Mouse (Mus musculus) intestine, embryonic 15.5 days (tissue): Measurements from ENCODE around the gene Car11. TPM values are rescaled to one million over a fixed set of nuclear protein-coding genes. Genes with fewer than 3 reads are reported as not detected.
"Not testable (repeated sequence)": the region's sequence is repeated elsewhere in the genome, so short reads cannot be mapped to it uniquely, and the experiment has no call there.

ENCODE experiments used
- ATAC-seq: fragments of 200-750 bp; cut with Nextera tagmentation; 2 replicates; pipeline ENCODE4 v1.8.0; 2017; ENCODE audit warnings: moderate TSS enrichment, moderate library complexity
- H3K27ac ChIP-seq: fragments of 300-500 bp; sonication (generic); 2 replicates; pipeline ENCODE4 v1.5.1; 2015; ENCODE audit warnings: mild to moderate bottlenecking, inconsistent platforms
- H3K27me3 ChIP-seq: fragments of 300-500 bp; sonication (generic); replicated peaks from 2 replicates; pipeline ENCODE4 v1.6.1; 2015; ENCODE audit warnings: inconsistent platforms
- H3K36me3 ChIP-seq: fragments of 300-500 bp; sonication (generic); 2 replicates; pipeline ENCODE4 v1.6.1; 2015; ENCODE audit warnings: inconsistent platforms
- H3K4me1 ChIP-seq: fragments of 300-500 bp; sonication (generic); replicated peaks from 2 replicates; pipeline ENCODE4 v1.6.1; 2015; ENCODE audit warnings: inconsistent platforms
- H3K4me2 ChIP-seq: fragments of 300-500 bp; sonication (generic); replicated peaks from 2 replicates; pipeline ENCODE4 v1.6.1; 2015; ENCODE audit warnings: mild to moderate bottlenecking, inconsistent platforms
- H3K4me3 ChIP-seq: fragments of 300-500 bp; sonication (generic); replicated peaks from 2 replicates; pipeline ENCODE4 v1.5.1; 2015; ENCODE audit warnings: inconsistent platforms
- H3K9ac ChIP-seq: fragments of 300-500 bp; sonication (generic); 2 replicates; pipeline ENCODE4 v1.6.1; 2015; ENCODE audit warnings: inconsistent platforms
- H3K9me3 ChIP-seq: fragments of 300-500 bp; sonication (generic); 2 replicates; pipeline ENCODE4 v1.6.1; 2016; ENCODE audit warnings: inconsistent platforms
- WGBS: fragments of 180-500 bp; shearing (Covaris S2); methylation state at CpG from one replicate; pipeline ENCODE4 v1.1.7; 2015; 5-methylcytosine and 5-hydroxymethylcytosine counted together
- polyA plus RNA-seq: library from polyadenylated mRNA; unstranded; fragments of >200 nt; fragmentation: Nextera tagmentation; extraction: Ambion mirVana; gene quantifications from 2 replicates; pipeline ENCODE4 v1.2.1, GENCODE M21; 2015

Gene Car11
- 5.5 and 6.4 TPM in 2 replicates for polyA plus RNA-seq

GRCm38 (mm10) chr7:45699523-45700141 lies at the start of gene Car11:
Gene Car11, plus strand, starts transcription at chr7:45699843.
- peaks cover 24% of the 10 kb centered on the region for H3K27me3 ChIP-seq
- H3K4me2 ChIP-seq = peak within 1 kb of the TSS; percentile 88
- ATAC-seq = no peak
- H3K9ac ChIP-seq = peak within 1 kb of the TSS; percentile 50
- no peaks in the 10 kb centered on the region for H3K9me3 ChIP-seq
- 4% methylated on average over 36 of the region's 36 CpGs for WGBS
- peak within 1 kb of the TSS; percentile 39 for H3K4me3 ChIP-seq
- H3K36me3 ChIP-seq = no peaks in the 10 kb centered on the region
- H3K4me1 ChIP-seq = peaks cover 21% of the 10 kb centered on the region
- no peak within 1 kb of the TSS for H3K27ac ChIP-seq

- not testable (repeated sequence) for H3K9ac ChIP-seq, H3K4me2 ChIP-seq, H3K9me3 ChIP-seq, H3K36me3 ChIP-seq, ATAC-seq, H3K27ac ChIP-seq, H3K4me3 ChIP-seq, H3K27me3 ChIP-seq, H3K4me1 ChIP-seq
- WGBS = 94% methylated on average over 20 of the region's 20 CpGs
Measured at GRCm38 (mm10) chr7:45650484-45650883, 49.2 kb upstream of the Car11 start.

- peak overlapping the region; percentile 50 for H3K4me2 ChIP-seq
- H3K9me3 ChIP-seq = no peaks in the 10 kb centered on the region
- H3K9ac ChIP-seq = no peak overlapping the region
- no peaks in the 10 kb centered on the region for H3K27me3 ChIP-seq
- no peaks in the 10 kb centered on the region for H3K36me3 ChIP-seq
- H3K4me1 ChIP-seq = 0 out of 2 replicates have a peak, but pooled peaks cover 8% of the 10 kb centered on the region
- 0 out of 2 replicates have a peak overlapping the region, but pooled peaks have one; percentile 2 for H3K4me3 ChIP-seq
- peak; percentile 82 for ATAC-seq
- WGBS = 34% methylated on average over 17 of the region's 17 CpGs
- no peak overlapping the region for H3K27ac ChIP-seq
Measured at GRCm38 (mm10) chr7:45654424-45655047, 45.1 kb upstream of the Car11 start.

GRCm38 (mm10) chr7:45660746-45661478 lies 38.7 kb upstream of the Car11 start:
- WGBS = 83% methylated on average over 11 of the region's 11 CpGs
- H3K27me3 ChIP-seq = no peaks in the 10 kb centered on the region; the same call in 1 of the 2 replicates
- H3K9ac ChIP-seq = no peak overlapping the region
- no peak overlapping the region for H3K4me3 ChIP-seq
- H3K4me1 ChIP-seq = peaks cover 18% of the 10 kb centered on the region
- no peaks in the 10 kb centered on the region for H3K9me3 ChIP-seq
- no peaks in the 10 kb centered on the region for H3K36me3 ChIP-seq
- H3K27ac ChIP-seq = no peak overlapping the region
- no peak overlapping the region for H3K4me2 ChIP-seq
- no peak for ATAC-seq

GRCm38 (mm10) chr7:45661702-45662101 lies 37.9 kb upstream of the Car11 start:
- H3K9me3 ChIP-seq, H3K36me3 ChIP-seq, H3K4me3 ChIP-seq, H3K27ac ChIP-seq, H3K4me2 ChIP-seq, ATAC-seq, H3K27me3 ChIP-seq, H3K9ac ChIP-seq: not testable (repeated sequence)
- 87% methylated on average over 6 of the region's 6 CpGs for WGBS
- peaks cover 21% of the 10 kb centered on the region for H3K4me1 ChIP-seq

- H3K4me3 ChIP-seq = peak overlapping the region; percentile 18
- peak; percentile 49; the same call in 1 of the 2 replicates for ATAC-seq
- peak overlapping the region; percentile 23; the same call in 1 of the 2 replicates for H3K9ac ChIP-seq
Measured at GRCm38 (mm10) chr7:45665303-45666138, 34.1 kb upstream of the Car11 start.

GRCm38 (mm10) chr7:45666161-45666560 lies 33.5 kb upstream of the Car11 start, which contains the start of gene Fut2:
Gene Fut2, minus strand, starts transcription at chr7:45666394.
- no peaks in the 10 kb centered on the region; the same call in 1 of the 2 replicates for H3K27me3 ChIP-seq
- peak; percentile 59; the same call in 1 of the 2 replicates for ATAC-seq
- 0 out of 2 replicates have a peak within 1 kb of the TSS, but pooled peaks have one; percentile 11 for H3K27ac ChIP-seq
- H3K4me2 ChIP-seq = peak within 1 kb of the TSS; percentile 33
- WGBS = 67% methylated on average over 7 of the region's 7 CpGs
- peak within 1 kb of the TSS; percentile 23; the same call in 1 of the 2 replicates for H3K9ac ChIP-seq
- no peaks in the 10 kb centered on the region for H3K9me3 ChIP-seq
- peaks cover 23% of the 10 kb centered on the region for H3K4me1 ChIP-seq
- peak within 1 kb of the TSS; percentile 18 for H3K4me3 ChIP-seq
- no peaks in the 10 kb centered on the region for H3K36me3 ChIP-seq

More at GRCm38 (mm10) chr7:45665303-45666138, 34.1 kb upstream of the Car11 start:
- Histone ChIP-seq H3K27ac (0 out of 2 replicates have a peak overlapping the region, but pooled peaks have one; percentile 11), H3K27me3 (no peaks in the 10 kb centered on the region; the same call in 1 of the 2 replicates), H3K36me3 (no peaks in the 10 kb centered on the region), H3K9me3 (no peaks in the 10 kb centered on the region), H3K4me1 (peaks cover 23% of the 10 kb centered on the region), H3K4me2 (peak overlapping the region; percentile 33)
- WGBS = 39% methylated on average over 13 of the region's 13 CpGs

- 78% methylated on average over 14 of the region's 14 CpGs for WGBS
- Histone ChIP-seq H3K27ac (no peak overlapping the region), H3K9me3 (no peaks in the 10 kb centered on the region), H3K4me1 (peaks cover 23% of the 10 kb centered on the region), H3K4me3 (no peak overlapping the region), H3K9ac (no peak overlapping the region), H3K36me3 (no peaks in the 10 kb centered on the region), H3K4me2 (no peak overlapping the region), H3K27me3 (no peaks in the 10 kb centered on the region; the same call in 1 of the 2 replicates)
- no peak for ATAC-seq
Measured at GRCm38 (mm10) chr7:45667761-45668160, 31.9 kb upstream of the Car11 start.

GRCm38 (mm10) chr7:45668921-45669320 lies 30.7 kb upstream of the Car11 start:
- WGBS = 97% methylated on average over 9 of the region's 9 CpGs

GRCm38 (mm10) chr7:45677627-45678295 lies 21.9 kb upstream of the Car11 start:
- WGBS = 56% methylated on average over 7 of the region's 7 CpGs
- Histone ChIP-seq H3K4me1 (peaks cover 21% of the 10 kb centered on the region; the same call in 1 of the 2 replicates), H3K9ac (no peak overlapping the region), H3K27ac (peak overlapping the region; percentile 18; the same call in 1 of the 2 replicates), H3K9me3 (no peaks in the 10 kb centered on the region), H3K4me3 (no peak overlapping the region), H3K4me2 (no peak overlapping the region), H3K36me3 (no peaks in the 10 kb centered on the region), H3K27me3 (no peaks in the 10 kb centered on the region)
- ATAC-seq = peak; percentile 35

More at GRCm38 (mm10) chr7:45668921-45669320, 30.7 kb upstream of the Car11 start:
- no peak overlapping the region for H3K4me2 ChIP-seq
- H3K4me1 ChIP-seq = peaks cover 21% of the 10 kb centered on the region
- ATAC-seq = no peak
- no peak overlapping the region for H3K4me3 ChIP-seq
- no peaks in the 10 kb centered on the region for H3K36me3 ChIP-seq
- no peak overlapping the region for H3K9ac ChIP-seq
- H3K9me3 ChIP-seq = no peaks in the 10 kb centered on the region
- no peaks in the 10 kb centered on the region; the same call in 1 of the 2 replicates for H3K27me3 ChIP-seq
- H3K27ac ChIP-seq = no peak overlapping the region

- no peak for ATAC-seq
- H3K9me3 ChIP-seq = no peaks in the 10 kb centered on the region
- no peak overlapping the region for H3K9ac ChIP-seq
- no peak overlapping the region for H3K4me2 ChIP-seq
- H3K27me3 ChIP-seq = no peaks in the 10 kb centered on the region
- no peaks in the 10 kb centered on the region for H3K36me3 ChIP-seq
- peaks cover 21% of the 10 kb centered on the region; the same call in 1 of the 2 replicates for H3K4me1 ChIP-seq
- H3K27ac ChIP-seq = peak overlapping the region; percentile 18; the same call in 1 of the 2 replicates
- H3K4me3 ChIP-seq = no peak overlapping the region
- 88% methylated on average over 14 of the region's 14 CpGs for WGBS
Measured at GRCm38 (mm10) chr7:45678513-45678912, 21.1 kb upstream of the Car11 start.
